Comparison of ENCODE assay signal across 11 mouse cellular contexts in genomic region chr2:132031364-132032095, GRCm38 (mm10). TPM values are rescaled to one million over a fixed set of nuclear protein-coding genes. Genes with fewer than 3 reads are reported as not detected.
DNase-seq lines count a peak whose midpoint lies in the region; ATAC-seq lines count a peak whose summit lies in the region.
"Had no signal": no experiment of that assay in that cellular context is flagged by ENCODE, and none has a peak within 500 bp of the region (broad histone marks: within the 10 kb centered on the region; RNA-seq: fewer than 3 reads in every experiment).

No protein-coding gene starts in this region.

- WGBS in heart, embryonic 16.5 days: 84% methylated on average over 11 of the region's 11 CpGs
- 62% methylated on average over 11 of the region's 11 CpGs for WGBS in embryonic facial prominence, embryonic 12.5 days
- WGBS in hindbrain, embryonic 15.5 days: 54% methylated on average over 11 of the region's 11 CpGs
- 66% methylated on average over 11 of the region's 11 CpGs for WGBS in neural tube, embryonic 12.5 days

- no peaks in the 10 kb centered on the region for H3K36me3 ChIP-seq in heart, embryonic 16.5 days (ENCODE audit: control insufficient read depth, insufficient read depth)
- H3K36me3 ChIP-seq in embryonic facial prominence, embryonic 12.5 days: no peaks in the 10 kb centered on the region
- no peaks in the 10 kb centered on the region for H3K36me3 ChIP-seq in hindbrain, embryonic 15.5 days
- no peaks in the 10 kb centered on the region for H3K36me3 ChIP-seq in neural tube, embryonic 12.5 days

- no peaks in the 10 kb centered on the region for H3K9me3 ChIP-seq in heart, embryonic 16.5 days (replicated peaks; ENCODE audit: control insufficient read depth, low read length)
- no peaks in the 10 kb centered on the region for H3K9me3 ChIP-seq in embryonic facial prominence, embryonic 12.5 days
- no peaks in the 10 kb centered on the region for H3K9me3 ChIP-seq in hindbrain, embryonic 15.5 days
- no peaks in the 10 kb centered on the region for H3K9me3 ChIP-seq in neural tube, embryonic 12.5 days

- H3K9ac ChIP-seq in heart, embryonic 16.5 days (ENCODE audit: low read length): no peak overlapping the region; the same call in 1 of the 2 replicates
- H3K9ac ChIP-seq in embryonic facial prominence, embryonic 12.5 days: no peak overlapping the region
- H3K9ac ChIP-seq in hindbrain, embryonic 15.5 days: 0 out of 2 replicates have a peak overlapping the region, but pooled peaks have one; percentile 68
- H3K9ac ChIP-seq in neural tube, embryonic 12.5 days: no peak overlapping the region

- ATAC-seq in heart, embryonic 16.5 days (replicated peaks; ENCODE audit: extremely low read depth, insufficient read depth, low FRiP score): no peak
- no peak for ATAC-seq in embryonic facial prominence, embryonic 12.5 days (ENCODE audit: insufficient number of reproducible peaks, insufficient read depth, low FRiP score, low TSS enrichment)
- no peak for ATAC-seq in hindbrain, embryonic 15.5 days (ENCODE audit: low FRiP score, low read depth)
- no peak for ATAC-seq in neural tube, embryonic 12.5 days (ENCODE audit: low FRiP score, low read depth)
- no peak for ATAC-seq in erythroid progenitor cell, adult 5-6 weeks (replicated peaks; ENCODE audit: low FRiP score, poor library complexity, severe bottlenecking)
- ATAC-seq: Patski had no signal

- peaks cover 13% of the 10 kb centered on the region for H3K4me1 ChIP-seq in heart, embryonic 16.5 days (ENCODE audit: control insufficient read depth, insufficient read depth, low read length)
- peaks cover 17% of the 10 kb centered on the region for H3K4me1 ChIP-seq in embryonic facial prominence, embryonic 12.5 days
- peaks cover 37% of the 10 kb centered on the region for H3K4me1 ChIP-seq in hindbrain, embryonic 15.5 days (replicated peaks)
- peaks cover 28% of the 10 kb centered on the region for H3K4me1 ChIP-seq in neural tube, embryonic 12.5 days

- peak overlapping the region; percentile 67; the same call in 1 of the 2 replicates for H3K27ac ChIP-seq in heart, embryonic 16.5 days (ENCODE audit: low read length)
- no peak overlapping the region for H3K27ac ChIP-seq in embryonic facial prominence, embryonic 12.5 days
- peak overlapping the region; percentile 89 for H3K27ac ChIP-seq in hindbrain, embryonic 15.5 days (replicated peaks)
- peak overlapping the region; percentile 80; the same call in 1 of the 2 replicates for H3K27ac ChIP-seq in neural tube, embryonic 12.5 days

- no peak overlapping the region for H3K4me2 ChIP-seq in heart, embryonic 16.5 days (ENCODE audit: low read depth, low read length)
- H3K4me2 ChIP-seq in embryonic facial prominence, embryonic 12.5 days (replicated peaks): peak overlapping the region; percentile 84; the same call in 1 of the 2 replicates
- peak overlapping the region; percentile 87 for H3K4me2 ChIP-seq in hindbrain, embryonic 15.5 days
- peak overlapping the region; percentile 91 for H3K4me2 ChIP-seq in neural tube, embryonic 12.5 days (replicated peaks)

- no peak for DNase-seq in heart, postnatal 4 days
- no peak for DNase-seq in right cerebral cortex, postnatal 36 days (ENCODE audit: low spot score in 2 of 2)
- DNase-seq in cerebellum, postnatal 25 days: no peak
- DNase-seq: B cell, adult 2 months; liver had no signal

- no peak overlapping the region for H3K4me3 ChIP-seq in heart, embryonic 16.5 days (ENCODE audit: low read length)
- H3K4me3 ChIP-seq in embryonic facial prominence, embryonic 12.5 days: no peak overlapping the region
- H3K4me3 ChIP-seq in hindbrain, embryonic 15.5 days: peak overlapping the region; percentile 71; the same call in 1 of the 2 replicates
- H3K4me3 ChIP-seq in neural tube, embryonic 12.5 days: no peak overlapping the region

- 0 out of 2 replicates have a peak, but pooled peaks cover 5% of the 10 kb centered on the region for H3K27me3 ChIP-seq in heart, embryonic 16.5 days (ENCODE audit: control insufficient read depth, insufficient read depth, low read length)
- peaks cover 30% of the 10 kb centered on the region for H3K27me3 ChIP-seq in embryonic facial prominence, embryonic 12.5 days
- H3K27me3 ChIP-seq in hindbrain, embryonic 15.5 days: no peaks in the 10 kb centered on the region
- no peaks in the 10 kb centered on the region for H3K27me3 ChIP-seq in neural tube, embryonic 12.5 days (replicated peaks)
- H3K27me3 ChIP-seq: Patski had no signal

RNA-seq across cellular contexts. Expression of gene Rassf2, which starts 1.5 kb away (rescaled TPM):
- 10.6 and 12.5 TPM in 2 replicates for polyA plus RNA-seq in heart, embryonic 16.5 days (2015; fragmentation: Nextera tagmentation; extraction: Ambion mirVana)
- 10 to 100 TPM; 13.7 to 15.2 TPM for total RNA-seq in heart, postnatal 4 days (2021)
- 8.5 and 9.9 TPM in 2 replicates for polyA plus RNA-seq in embryonic facial prominence, embryonic 12.5 days (2016; fragmentation: Nextera tagmentation; extraction: Ambion mirVana)
- polyA plus RNA-seq in hindbrain, embryonic 15.5 days (2015; fragmentation: Nextera tagmentation; extraction: Ambion mirVana): 26.9 and 32.7 TPM in 2 replicates
- 28.3 and 30.6 TPM in 2 replicates for polyA plus RNA-seq in neural tube, embryonic 12.5 days (2016; fragmentation: Nextera tagmentation; extraction: Ambion mirVana)
- 9.6 and 9.7 TPM in 2 replicates for total RNA-seq in erythroid progenitor cell, adult 5-6 weeks (2015; ENCODE audit: low replicate concordance)
- 8.0 and 16.7 TPM in 2 replicates for total RNA-seq in erythroid progenitor cell, adult 5-6 weeks (2017; ENCODE audit: low replicate concordance)
